Mouse (Mus musculus): ENCODE data around the gene Sdad1. TPM values are rescaled to one million over a fixed set of nuclear protein-coding genes. Genes with fewer than 3 reads are reported as not detected.
"Not testable (repeated sequence)": the region's sequence is repeated elsewhere in the genome, so short reads cannot be mapped to it uniquely, and the experiment has no call there.

Sdad1 gene
- total RNA-seq (2021) = 10 to 100 TPM; 15.5 to 17.7 TPM
- long read RNA-seq, experiment 1, full-length matches to known transcripts = 4 of 7 reads
- long read RNA-seq, experiment 1, partial matches to known transcripts = 1 of 7 reads
- long read RNA-seq, experiment 1, other reads (novel, unspliced or antisense) = 2 of 7 reads
- long read RNA-seq, experiment 2, full-length matches to known transcripts = 6 of 10 reads
- long read RNA-seq, experiment 2, partial matches to known transcripts = 1 of 10 reads
- long read RNA-seq, experiment 2, other reads (novel, unspliced or antisense) = 3 of 10 reads

DNA sequence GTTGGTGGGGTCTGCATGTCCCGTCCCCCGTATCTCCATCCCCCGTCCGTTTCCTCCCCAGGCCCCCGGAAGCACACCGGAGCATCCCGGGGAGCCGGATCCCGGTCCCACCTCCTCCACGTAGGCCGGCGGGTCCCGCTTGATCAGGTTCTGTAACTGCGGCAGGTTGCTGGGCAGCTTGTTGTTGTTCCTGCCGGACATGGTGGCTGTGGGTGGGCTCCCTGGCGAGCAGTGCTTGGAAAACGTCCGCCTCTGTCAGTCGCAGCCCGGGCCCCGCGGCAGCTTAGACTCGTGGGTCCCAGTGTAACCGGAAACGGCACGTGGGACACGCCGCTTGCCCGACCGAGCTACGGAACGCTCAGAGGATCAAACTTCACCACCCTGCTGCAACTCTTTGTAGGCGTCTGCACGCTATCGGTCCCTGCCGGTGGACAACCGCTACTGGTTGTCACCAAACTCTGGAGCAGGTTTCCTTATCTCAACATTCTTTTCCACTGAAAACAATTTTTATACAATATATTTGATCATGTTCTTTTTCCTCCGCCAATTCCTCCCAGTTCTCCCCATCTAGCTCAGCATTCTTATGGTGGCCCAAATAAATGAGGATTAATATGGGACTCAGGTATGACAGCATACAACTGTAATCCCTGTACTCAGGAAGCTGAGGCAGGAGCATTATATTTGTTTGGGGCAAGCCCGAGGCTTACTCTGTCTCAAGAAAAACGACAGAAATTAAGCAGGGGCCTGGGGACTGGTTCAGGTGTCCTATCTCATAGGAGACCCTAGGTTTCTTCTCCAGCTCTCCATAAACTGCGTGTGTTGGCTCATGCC, at the start of gene Sdad1:
TSS of gene Sdad1 (minus strand) at position 799 of the 831 bp plus-strand sequence.
- H3K4me3 ChIP-seq = peak within 1 kb of the TSS; percentile 78
- H3K27ac ChIP-seq = peak within 1 kb of the TSS; percentile 97
- TF ChIP-seq CTCF (IDR thresholded peaks at IDR 0.05) = peak; percentile 77
- peak; percentile 95 for DNase-seq
- intact Hi-C loops (cut with DNase I) = loop anchor here (5.0 kb wide), 1 partner anchor 87 kb away; no protein-coding TSS in a partner anchor

DNA sequence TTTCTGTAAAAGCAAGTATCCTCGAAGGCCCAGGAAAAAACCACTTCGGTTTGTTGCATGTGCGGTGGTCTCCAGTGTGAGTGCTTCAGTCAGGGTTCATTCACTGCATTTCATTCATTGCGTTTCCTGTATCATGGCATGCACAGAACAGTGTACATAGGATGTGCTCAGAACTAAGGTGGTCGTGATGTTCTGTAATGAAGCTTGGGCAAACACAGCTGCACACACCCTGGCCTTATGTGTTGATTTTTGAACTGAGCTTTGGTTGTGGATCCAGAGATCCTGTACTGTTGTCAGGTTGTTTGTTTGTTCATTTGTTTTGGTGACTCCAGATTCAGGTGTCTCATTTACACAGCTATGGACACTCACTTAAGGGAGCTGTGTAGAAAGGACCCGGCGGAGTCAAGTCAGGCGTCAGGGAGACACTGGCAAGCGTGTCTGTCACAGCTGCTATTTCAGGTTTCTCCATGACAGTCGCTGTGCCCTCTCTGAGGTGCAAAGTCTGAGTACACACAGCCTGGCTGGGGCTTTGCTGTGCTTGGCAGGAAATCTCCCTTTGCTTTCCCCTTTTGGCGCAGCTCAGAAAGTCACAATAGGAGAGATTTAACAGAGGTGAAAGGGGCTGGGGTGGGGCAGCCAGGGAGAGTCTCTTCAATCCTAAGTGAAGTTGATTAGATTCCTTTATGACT, 48.6 kb upstream of the Sdad1 start:
- DNase-seq = peak; percentile 70
- intact Hi-C loops (cut with DNase I) = no loop called here

DNA sequence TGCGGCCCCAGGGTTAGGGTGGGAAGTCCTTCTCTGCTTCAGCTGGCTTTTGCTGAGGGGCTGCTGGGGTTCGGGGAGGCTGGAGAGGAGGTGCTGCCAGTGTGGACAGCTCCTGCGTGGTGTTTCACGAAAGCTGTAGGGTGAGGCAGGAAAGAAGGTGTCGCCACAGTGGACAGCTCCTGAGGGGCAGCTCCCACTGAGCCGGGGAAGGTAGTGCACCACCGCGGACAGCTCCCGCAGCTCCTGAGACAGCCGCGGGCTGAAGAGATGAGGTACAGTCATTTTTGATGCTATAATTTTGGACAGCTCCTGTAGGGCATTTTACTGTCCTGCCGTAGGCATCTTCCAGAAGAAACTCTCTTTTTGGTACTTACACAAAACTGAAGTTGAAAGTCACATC, 47.8 kb upstream of the Sdad1 start:
- Histone ChIP-seq H3K4me3 (no peak overlapping the region), H3K27ac (no peak overlapping the region)
- no peak for TF ChIP-seq CTCF (IDR thresholded peaks at IDR 0.05)
- no peak for DNase-seq
- intact Hi-C loops (cut with DNase I) = no loop called here

More for the DNA sequence above, 48.6 kb upstream of the Sdad1 start:
- Histone ChIP-seq H3K27ac (peak overlapping the region; percentile 40), H3K4me3 (no peak overlapping the region)
- no peak for TF ChIP-seq CTCF (IDR thresholded peaks at IDR 0.05)

DNA sequence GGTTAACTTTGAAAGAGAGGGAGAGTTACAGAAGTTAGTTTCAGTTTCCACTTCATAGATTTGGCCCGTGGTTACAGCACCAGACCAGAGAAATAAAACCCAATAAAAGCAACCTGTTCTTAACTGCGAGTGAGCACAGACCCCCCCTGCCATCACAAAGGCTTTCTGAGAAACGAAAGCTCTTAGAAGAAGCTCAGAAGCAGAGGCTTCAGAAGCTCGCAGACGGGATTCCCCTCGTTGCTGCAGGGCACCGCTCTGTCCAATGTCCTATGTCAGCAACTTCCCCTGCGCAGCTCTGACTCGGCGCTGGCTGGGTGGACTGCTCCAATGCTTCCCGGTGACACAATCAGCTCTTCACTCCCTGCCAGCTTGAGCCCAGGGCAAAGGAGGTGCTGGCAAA, 43.2 kb upstream of the Sdad1 start:
- Histone ChIP-seq H3K27ac (peak overlapping the region; percentile 93), H3K4me3 (peak overlapping the region; percentile 75)
- no peak for TF ChIP-seq CTCF (IDR thresholded peaks at IDR 0.05)
- peak; percentile 83 for DNase-seq
- intact Hi-C loops (cut with DNase I) = no loop called here

DNA sequence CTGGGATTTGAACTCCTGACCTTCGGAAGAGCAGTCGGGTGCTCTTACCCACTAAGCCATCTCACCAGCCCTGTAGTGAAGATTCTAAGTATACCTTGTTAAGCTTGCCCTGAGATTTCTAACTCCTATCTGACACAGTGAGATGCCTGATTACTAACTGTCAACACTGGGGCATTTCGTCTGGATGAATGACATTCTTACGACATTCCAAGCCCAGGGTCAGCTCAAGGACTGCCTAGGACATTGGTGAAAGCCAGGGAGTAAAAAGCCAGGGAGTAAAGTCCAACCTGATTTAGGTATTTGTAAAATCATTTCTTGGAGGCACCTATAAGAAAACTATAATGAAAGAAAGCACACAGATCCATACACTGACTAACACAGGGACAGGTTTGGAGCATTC, 42.4 kb upstream of the Sdad1 start:
- intact Hi-C loops (cut with DNase I); DNase-seq: not testable (repeated sequence)
- Histone ChIP-seq H3K27ac (peak overlapping the region; percentile 93), H3K4me3 (peak overlapping the region; percentile 75)

GRCm38 (mm10) chr5:92349731-92350130, 39.5 kb upstream of the Sdad1 start:
- H3K4me3 ChIP-seq = no peak overlapping the region
- DNase-seq = no peak
- H3K27ac ChIP-seq = no peak overlapping the region
- TF ChIP-seq CTCF (IDR thresholded peaks at IDR 0.05) = no peak
- intact Hi-C loops (cut with DNase I) = no loop called here

DNA sequence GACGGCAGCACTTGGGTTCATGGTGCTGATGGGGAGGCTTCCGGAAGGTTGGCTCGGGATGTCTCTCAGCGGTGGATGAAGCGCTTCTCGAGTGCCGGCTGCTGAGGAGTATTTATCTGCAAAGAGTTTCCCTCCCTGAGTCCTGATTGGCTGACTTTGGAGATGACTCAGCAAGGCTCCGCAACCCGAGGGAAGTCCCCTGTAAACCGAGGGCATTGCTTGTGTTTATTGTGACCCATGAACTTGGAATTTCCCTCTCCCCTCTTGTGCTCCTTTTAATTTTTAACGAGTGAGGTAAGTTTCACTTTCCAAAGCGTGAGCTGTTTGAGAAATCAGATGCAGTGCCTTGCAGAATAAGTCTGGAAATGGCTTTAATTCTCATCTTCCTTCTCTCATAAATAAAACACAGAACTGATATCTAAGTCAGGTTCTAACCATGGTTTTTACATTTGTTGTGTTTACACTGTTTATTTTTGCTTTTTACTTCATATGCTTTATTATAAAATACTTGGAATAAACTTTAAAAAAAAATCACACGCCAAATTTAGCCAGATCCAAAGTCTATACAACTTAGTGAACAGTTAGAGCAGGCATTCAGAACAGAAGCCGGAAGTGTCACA, 38.6 kb upstream of the Sdad1 start, which contains the start of gene Cxcl10:
TSS of gene Cxcl10 (minus strand) at position 96 of the 620 bp plus-strand sequence.
- no peak for TF ChIP-seq CTCF (IDR thresholded peaks at IDR 0.05)
- peak; percentile 64 for DNase-seq
- H3K27ac ChIP-seq = peak within 1 kb of the TSS; percentile 52; the same call in 1 of the 2 replicates
- peak within 1 kb of the TSS; percentile 70 for H3K4me3 ChIP-seq
- intact Hi-C loops (cut with DNase I) = no loop called here

DNA sequence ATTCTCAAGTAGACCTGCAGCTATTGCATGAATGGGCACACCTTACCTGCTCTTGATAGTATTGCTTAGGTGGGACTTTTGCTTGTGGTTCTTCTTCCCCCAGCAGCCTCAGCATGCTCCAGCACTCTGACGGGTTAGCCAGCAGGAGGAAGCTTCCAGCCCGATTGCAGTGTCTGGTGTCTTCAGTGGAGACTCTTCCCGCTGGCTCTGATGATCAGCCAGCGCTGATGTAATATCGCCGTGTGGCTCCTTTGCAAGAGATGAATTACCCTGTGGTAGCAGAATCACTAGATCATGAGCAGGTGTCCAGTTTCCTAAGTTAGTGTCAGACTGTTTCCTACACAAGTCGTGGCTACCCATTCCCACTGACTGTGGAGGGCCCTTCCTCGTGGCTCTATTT, 34.7 kb upstream of the Sdad1 start:
- intact Hi-C loops (cut with DNase I) = no loop called here
- TF ChIP-seq CTCF (IDR thresholded peaks at IDR 0.05) = peak; percentile 26; the same call in 1 of the 2 replicates
- Histone ChIP-seq H3K4me3 (no peak overlapping the region), H3K27ac (no peak overlapping the region; the same call in 1 of the 2 replicates)
- peak; percentile 82 for DNase-seq

DNA sequence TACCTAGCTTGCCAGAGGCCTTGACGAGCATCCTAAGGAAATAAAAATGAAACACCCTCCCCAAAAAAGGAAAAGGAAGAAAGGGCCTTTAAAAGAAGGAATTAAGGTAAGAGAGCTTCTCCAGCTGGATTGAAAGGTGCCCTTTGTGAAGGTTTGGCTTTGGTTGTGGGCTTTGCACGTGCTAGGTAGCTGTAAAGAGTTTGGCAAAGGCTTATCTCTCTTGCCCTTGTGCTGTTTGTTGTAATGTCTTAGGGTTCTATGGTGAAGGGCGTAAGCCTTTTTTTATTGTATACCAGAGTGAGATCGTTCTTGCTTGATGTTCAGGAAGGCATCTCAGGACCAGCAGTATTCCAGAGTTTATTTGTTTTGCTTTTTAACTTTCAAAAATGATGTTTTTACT, 30.3 kb upstream of the Sdad1 start:
- no peak for TF ChIP-seq CTCF (IDR thresholded peaks at IDR 0.05)
- H3K27ac ChIP-seq = no peak overlapping the region
- no peak for DNase-seq
- intact Hi-C loops (cut with DNase I) = no loop called here
- no peak overlapping the region for H3K4me3 ChIP-seq

DNA sequence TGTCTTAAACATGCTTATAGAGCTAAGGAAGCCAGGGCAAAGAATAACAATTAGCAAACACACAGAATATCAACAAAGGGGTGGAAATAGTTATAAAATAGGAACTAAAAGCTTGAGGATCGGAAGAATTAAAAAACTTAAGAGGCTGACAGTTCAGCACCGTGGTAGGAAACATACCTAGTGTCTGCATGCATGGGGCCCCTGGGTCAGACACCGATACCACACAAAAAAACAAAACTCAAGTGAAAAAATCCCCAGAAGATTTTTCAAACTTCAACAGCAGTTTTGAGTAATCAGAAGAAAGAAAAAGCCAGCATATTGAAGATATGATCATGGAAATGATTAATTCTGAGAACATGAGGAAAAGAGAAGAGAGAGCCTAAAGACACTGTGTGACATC, 26.5 kb upstream of the Sdad1 start:
- TF ChIP-seq CTCF (IDR thresholded peaks at IDR 0.05) = no peak
- no peak for DNase-seq
- Histone ChIP-seq H3K4me3 (no peak overlapping the region), H3K27ac (no peak overlapping the region)
- intact Hi-C loops (cut with DNase I) = no loop called here

- Histone ChIP-seq H3K27ac (peak overlapping the region; percentile 77), H3K4me3 (peak overlapping the region; percentile 65)
- DNase-seq = peak; percentile 62
- no peak for TF ChIP-seq CTCF (IDR thresholded peaks at IDR 0.05)
- intact Hi-C loops (cut with DNase I) = no loop called here
Observed at GRCm38 (mm10) chr5:92332359-92332840, 22.1 kb upstream of the Sdad1 start.
